Mouse (Mus musculus) liver, adult 2 months (tissue): Measurements from ENCODE around the gene Proca1.

Source experiments
- CTCF ChIP-seq: fragments of 200-500 bp; IDR thresholded peaks from 2 replicates; pipeline ENCODE4 v1.5.1; 2011; ENCODE audit warnings: low read depth, low read length, control low read depth
- POLR2A ChIP-seq: fragments of 200-500 bp; IDR thresholded peaks from 2 replicates; pipeline ENCODE4 v1.6.1; 2011; ENCODE audit warnings: low read length, control low read depth; ENCODE audit not compliant: insufficient read depth; ENCODE audit errors: extremely low read depth

DNA sequence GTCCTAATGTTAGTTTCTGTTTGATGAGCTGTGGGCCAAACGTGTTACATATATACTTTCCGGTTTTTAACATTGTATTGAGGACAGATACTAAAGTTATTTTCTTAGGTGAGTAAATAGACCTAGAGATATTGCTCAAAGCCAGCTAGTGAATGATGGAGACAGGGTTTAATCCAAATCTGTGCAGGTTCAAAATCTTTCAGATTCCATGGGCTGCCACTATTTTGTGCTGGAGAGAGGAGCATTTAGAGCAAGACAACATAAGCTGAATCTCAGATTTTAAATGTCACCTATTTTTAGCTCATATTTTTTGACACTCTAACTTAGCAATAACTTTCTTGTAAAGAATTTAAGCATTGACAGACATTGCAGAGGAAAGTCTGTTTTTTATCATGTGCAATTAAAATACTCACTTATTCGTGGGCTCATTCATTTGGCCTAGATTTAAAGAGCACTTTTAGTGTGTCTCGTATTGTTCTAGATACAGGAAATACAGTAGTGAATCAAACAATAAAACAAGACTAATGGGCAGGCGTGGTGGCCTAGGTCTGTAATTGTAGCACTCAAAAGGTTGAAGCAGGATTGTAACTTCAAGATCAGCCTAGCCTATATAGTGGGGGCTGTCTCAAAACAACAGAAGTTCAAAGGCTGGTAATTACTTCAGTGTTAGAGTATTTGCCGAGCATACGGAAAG, 53.3 kb downstream of the Proca1 start:
- TF ChIP-seq CTCF (no peak), POLR2A (no peak)
